11 mouse cellular contexts compared by ENCODE assay signal in genomic region chr13:17185253-17185652, GRCm38 (mm10).
DNase-seq lines count a peak whose midpoint lies in the region; ATAC-seq lines count a peak whose summit lies in the region.
"Had no signal": no experiment of that assay in that cellular context is flagged by ENCODE, and none has a peak within 500 bp of the region (broad histone marks: within the 10 kb centered on the region; RNA-seq: fewer than 3 reads in every experiment).

No protein-coding gene starts in this region.

- no peaks in the 10 kb centered on the region for H3K9me3 ChIP-seq in hindbrain, embryonic 16.5 days (ENCODE audit: control insufficient read depth, low read length)
- H3K9me3 ChIP-seq in hindbrain, embryonic 14.5 days (ENCODE audit: control insufficient read depth, low read length) = no peaks in the 10 kb centered on the region
- H3K9me3 ChIP-seq in kidney, embryonic 16.5 days (ENCODE audit: low read length) = no peaks in the 10 kb centered on the region
- H3K9me3 ChIP-seq: forebrain, embryonic 10.5 days; midbrain, embryonic 15.5 days had no signal

- H3K27ac ChIP-seq in hindbrain, embryonic 16.5 days (ENCODE audit: low read depth, low read length) = no peak overlapping the region
- no peak overlapping the region for H3K27ac ChIP-seq in hindbrain, embryonic 14.5 days
- peak overlapping the region; percentile 19; the same call in 1 of the 2 replicates for H3K27ac ChIP-seq in kidney, embryonic 16.5 days (ENCODE audit: low read length)
- H3K27ac ChIP-seq: forebrain, embryonic 10.5 days; midbrain, embryonic 15.5 days had no signal

- WGBS in hindbrain, embryonic 16.5 days = 60% methylated on average over 8 of the region's 8 CpGs
- WGBS in hindbrain, embryonic 14.5 days = 59% methylated on average over 8 of the region's 8 CpGs
- 7% methylated on average over 8 of the region's 8 CpGs for WGBS in kidney, embryonic 16.5 days

- no peak overlapping the region for H3K4me3 ChIP-seq in hindbrain, embryonic 16.5 days (ENCODE audit: low read length)
- H3K4me3 ChIP-seq in hindbrain, embryonic 14.5 days (replicated peaks; ENCODE audit: low read length) = no peak overlapping the region
- no peak overlapping the region for H3K4me3 ChIP-seq in kidney, embryonic 16.5 days (ENCODE audit: low read length)
- H3K4me3 ChIP-seq: forebrain, embryonic 10.5 days; midbrain, embryonic 15.5 days had no signal

- ATAC-seq in hindbrain, embryonic 16.5 days = peak; percentile 58; the same call in 1 of the 2 replicates
- ATAC-seq in hindbrain, embryonic 14.5 days (ENCODE audit: low FRiP score) = no peak; the same call in 1 of the 2 replicates
- peak; percentile 49 for ATAC-seq in activated CD4-positive, CD25-positive, alpha-beta regulatory T cell, adult 4 months
- ATAC-seq in kidney, embryonic 16.5 days (ENCODE audit: low FRiP score, low TSS enrichment) = peak; percentile 98
- ATAC-seq: midbrain, embryonic 15.5 days had no signal

- H3K4me2 ChIP-seq in hindbrain, embryonic 16.5 days (ENCODE audit: low read length) = no peak overlapping the region
- H3K4me2 ChIP-seq in hindbrain, embryonic 14.5 days (replicated peaks) = no peak overlapping the region
- peak overlapping the region; percentile 31 for H3K4me2 ChIP-seq in kidney, embryonic 16.5 days (replicated peaks; ENCODE audit: low read depth, low read length)
- H3K4me2 ChIP-seq: midbrain, embryonic 15.5 days had no signal

- H3K36me3 ChIP-seq in hindbrain, embryonic 16.5 days (ENCODE audit: control insufficient read depth, insufficient read depth, low read length) = no peaks in the 10 kb centered on the region
- no peaks in the 10 kb centered on the region for H3K36me3 ChIP-seq in hindbrain, embryonic 14.5 days (replicated peaks; ENCODE audit: control insufficient read depth, insufficient read depth)
- no peaks in the 10 kb centered on the region for H3K36me3 ChIP-seq in kidney, embryonic 16.5 days (ENCODE audit: insufficient read depth, low read length)
- H3K36me3 ChIP-seq: forebrain, embryonic 10.5 days; midbrain, embryonic 15.5 days had no signal

- no peaks in the 10 kb centered on the region for H3K27me3 ChIP-seq in hindbrain, embryonic 16.5 days (replicated peaks; ENCODE audit: control insufficient read depth, insufficient read depth, low read length)
- no peaks in the 10 kb centered on the region for H3K27me3 ChIP-seq in hindbrain, embryonic 14.5 days (ENCODE audit: control insufficient read depth, insufficient read depth, low read length)
- H3K27me3 ChIP-seq in kidney, embryonic 16.5 days (ENCODE audit: insufficient read depth, low read length) = no peaks in the 10 kb centered on the region
- H3K27me3 ChIP-seq: midbrain, embryonic 15.5 days had no signal

- no peaks in the 10 kb centered on the region for H3K4me1 ChIP-seq in hindbrain, embryonic 16.5 days (ENCODE audit: control insufficient read depth, insufficient read depth, low read depth, low read length)
- H3K4me1 ChIP-seq in hindbrain, embryonic 14.5 days (replicated peaks; ENCODE audit: control insufficient read depth, insufficient read depth, low read length) = no peaks in the 10 kb centered on the region
- peaks cover 14% of the 10 kb centered on the region for H3K4me1 ChIP-seq in kidney, embryonic 16.5 days (ENCODE audit: insufficient read depth, low read length)
- H3K4me1 ChIP-seq: midbrain, embryonic 15.5 days had no signal

- no peak overlapping the region for H3K9ac ChIP-seq in hindbrain, embryonic 16.5 days (ENCODE audit: low read depth, low read length)
- no peak overlapping the region for H3K9ac ChIP-seq in hindbrain, embryonic 14.5 days
- H3K9ac ChIP-seq in kidney, embryonic 16.5 days (replicated peaks; ENCODE audit: low read length) = no peak overlapping the region
- H3K9ac ChIP-seq: midbrain, embryonic 15.5 days had no signal

- DNase-seq in hindbrain, embryonic 14.5 days (ENCODE audit: low spot score) = no peak
- peak; percentile 76 for DNase-seq in mesoderm, embryonic 11.5 days (ENCODE audit: low read depth, low spot score)
- no peak for DNase-seq in cerebellum, postnatal 36 days
- DNase-seq in adrenal gland, postnatal 14 days = no peak
- DNase-seq in cerebellum, postnatal 25 days = no peak
- DNase-seq: right cerebral cortex, postnatal 4 days had no signal
